Mouse (Mus musculus): ENCODE data around the gene Gm49416.
"Not testable (repeated sequence)": the region's sequence is repeated elsewhere in the genome, so short reads cannot be mapped to it uniquely, and the experiment has no call there.

Gm49416 gene

GRCm38 (mm10) chr19:8888511-8889385 is at the start of gene Gm49416, which contains the start of gene 1810009A15Rik:
Gm49416 (plus strand) TSS chr19:8888926.
1810009A15Rik (plus strand) TSS chr19:8888853.
- DNase-seq (ENCODE audit: low spot score): peak; percentile 91

- DNase-seq (ENCODE audit: low spot score): no peak
Measured at GRCm38 (mm10) chr19:8839103-8839907, 49.4 kb upstream of the Gm49416 start, which contains the start of gene Gng3. Gng3 (minus strand) TSS chr19:8839194.

GRCm38 (mm10) chr19:8839908-8840791 is 48.6 kb upstream of the Gm49416 start:
- DNase-seq (ENCODE audit: low spot score): peak; percentile 61

GRCm38 (mm10) chr19:8841012-8841411 is 47.7 kb upstream of the Gm49416 start:
- no peak for DNase-seq (ENCODE audit: low spot score)

- DNase-seq (ENCODE audit: low spot score): no peak
Measured at GRCm38 (mm10) chr19:8842961-8843360, 45.8 kb upstream of the Gm49416 start.

- no peak for DNase-seq (ENCODE audit: low spot score)
Measured at GRCm38 (mm10) chr19:8844371-8845129, 44.2 kb upstream of the Gm49416 start.

- DNase-seq (ENCODE audit: low spot score): no peak
Measured at GRCm38 (mm10) chr19:8848356-8848755, 40.4 kb upstream of the Gm49416 start.

- DNase-seq (ENCODE audit: low spot score): no peak
Measured at GRCm38 (mm10) chr19:8850402-8850901, 38.3 kb upstream of the Gm49416 start, which contains the start of gene Lrrn4cl. Lrrn4cl (plus strand) TSS chr19:8850768.

- DNase-seq (ENCODE audit: low spot score): no peak
Measured at GRCm38 (mm10) chr19:8851639-8852038, 37.1 kb upstream of the Gm49416 start.

GRCm38 (mm10) chr19:8852236-8852928 is 36.3 kb upstream of the Gm49416 start:
- DNase-seq (ENCODE audit: low spot score): no peak

GRCm38 (mm10) chr19:8853117-8853516 is 35.6 kb upstream of the Gm49416 start:
- no peak for DNase-seq (ENCODE audit: low spot score)

- DNase-seq (ENCODE audit: low spot score): no peak
Measured at GRCm38 (mm10) chr19:8857689-8858088, 31.0 kb upstream of the Gm49416 start.

- DNase-seq (ENCODE audit: low spot score): no peak
Measured at GRCm38 (mm10) chr19:8859018-8859417, 29.7 kb upstream of the Gm49416 start.

- no peak for DNase-seq (ENCODE audit: low spot score)
Measured at GRCm38 (mm10) chr19:8864265-8864664, 24.5 kb upstream of the Gm49416 start.

- not testable (repeated sequence) for DNase-seq (ENCODE audit: low spot score)
Measured at GRCm38 (mm10) chr19:8870381-8870780, 18.3 kb upstream of the Gm49416 start.

- DNase-seq (ENCODE audit: low spot score): no peak
Measured at GRCm38 (mm10) chr19:8870838-8871237, 17.9 kb upstream of the Gm49416 start.

- DNase-seq (ENCODE audit: low spot score): peak; percentile 98
Measured at GRCm38 (mm10) chr19:8871267-8872186, 17.2 kb upstream of the Gm49416 start, which contains the start of gene Ubxn1. Ubxn1 (plus strand) TSS chr19:8871496.

- no peak for DNase-seq (ENCODE audit: low spot score)
Measured at GRCm38 (mm10) chr19:8872266-8872840, 16.4 kb upstream of the Gm49416 start.

Measured in ovary, adult 18-20 months (tissue).